Mouse (Mus musculus) kidney, adult 18-20 months (tissue): ENCODE measurements around the gene Ppm1n.

Experiments used
- DNase-seq: peaks from one replicate; pipeline ENCODE4 v3.0.0; 2021

The Ppm1n gene

GRCm38 (mm10) chr7:19243858-19244257, 36.0 kb downstream of the Ppm1n start:
- no peak for DNase-seq

GRCm38 (mm10) chr7:19242005-19242404, 37.9 kb downstream of the Ppm1n start:
- no peak for DNase-seq

- no peak for DNase-seq
These were observed 38.9 kb downstream of the Ppm1n start for GRCm38 (mm10) chr7:19240905-19241463.

GRCm38 (mm10) chr7:19239986-19240385, 39.9 kb downstream of the Ppm1n start:
- no peak for DNase-seq

- peak; percentile 91 for DNase-seq
These were observed 40.4 kb downstream of the Ppm1n start for GRCm38 (mm10) chr7:19239423-19239822.

- no peak for DNase-seq
These were observed 41.5 kb downstream of the Ppm1n start for GRCm38 (mm10) chr7:19238344-19238743.

GRCm38 (mm10) chr7:19236411-19236810, 43.5 kb downstream of the Ppm1n start:
- no peak for DNase-seq

- no peak for DNase-seq
These were observed 44.7 kb downstream of the Ppm1n start for GRCm38 (mm10) chr7:19235092-19235671.

- DNase-seq, result no peak
These were observed 45.2 kb downstream of the Ppm1n start for GRCm38 (mm10) chr7:19234652-19235051.

GRCm38 (mm10) chr7:19231849-19232248, 48.0 kb downstream of the Ppm1n start:
- peak; percentile 35 for DNase-seq

GRCm38 (mm10) chr7:19230899-19231298, 49.0 kb downstream of the Ppm1n start:
- DNase-seq, result no peak

- peak; percentile 62 for DNase-seq
These were observed 49.8 kb downstream of the Ppm1n start for GRCm38 (mm10) chr7:19230041-19230580.

GRCm38 (mm10) chr7:19229404-19229803, 50.5 kb downstream of the Ppm1n start:
- DNase-seq, result no peak

- DNase-seq, result no peak
These were observed 51.1 kb downstream of the Ppm1n start for GRCm38 (mm10) chr7:19228793-19229148.

- peak; percentile 99 for DNase-seq
These were observed 51.7 kb downstream of the Ppm1n start, which contains the start of gene Opa3 for GRCm38 (mm10) chr7:19227883-19228792. Gene Opa3, plus strand, starts transcription at chr7:19228334.

- DNase-seq, result peak; percentile 29
These were observed 52.8 kb downstream of the Ppm1n start for GRCm38 (mm10) chr7:19226817-19227797.
